Mouse (Mus musculus): ENCODE measurements at regions not wholly inside any gene's neighbourhood (a gene's known extent, or its start where the extent isn't known, plus 50 kb on each side); places are given as distances from the start of the nearest gene placed in this dataset.

DNA sequence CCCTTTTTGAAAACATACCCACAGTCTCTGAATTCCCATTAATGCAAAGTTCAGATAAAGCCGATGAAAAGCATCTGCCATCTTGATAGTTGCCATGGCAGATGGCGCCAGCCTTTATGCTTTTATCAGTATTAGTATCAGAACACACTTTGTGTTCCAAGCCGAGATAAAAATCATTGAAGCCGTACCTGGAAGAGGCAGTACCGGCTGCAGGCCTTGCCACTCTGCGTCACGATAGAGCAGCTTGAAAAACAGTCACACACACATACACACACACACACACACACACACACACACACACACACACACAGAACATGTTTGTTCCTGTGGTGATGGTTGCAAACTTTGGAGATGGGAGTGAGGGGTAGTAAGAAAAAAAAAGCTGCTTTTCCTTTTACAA lies 306.2 kb downstream of the Satb1 start:
- DNase-seq: no peak

DNA sequence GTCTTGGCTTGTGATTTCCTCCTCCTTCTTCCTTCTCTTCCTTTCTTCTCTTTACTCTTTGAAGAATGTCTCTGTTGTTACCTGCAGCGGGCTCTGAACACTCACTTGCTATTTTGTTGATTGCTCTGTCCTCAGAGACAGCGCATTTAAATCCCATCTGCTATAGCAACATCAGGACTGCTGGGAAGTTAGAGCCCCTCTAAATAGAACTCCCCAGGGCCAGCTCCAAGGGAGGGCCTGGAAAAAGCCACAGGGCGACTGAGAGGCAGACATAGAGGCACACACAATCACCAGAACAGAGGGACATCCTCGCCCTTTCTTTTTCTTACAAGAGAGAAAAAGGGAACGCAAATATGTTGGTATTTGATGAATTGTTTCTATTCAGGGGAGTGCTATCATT lies 306.6 kb downstream of the Satb1 start:
- no peak for DNase-seq

- no peak for DNase-seq
Observed at GRCm38 (mm10) chr17:51526021-51526420, 307.1 kb downstream of the Satb1 start.

GRCm38 (mm10) chr17:51525219-51525618 lies 307.9 kb downstream of the Satb1 start:
- DNase-seq: no peak

DNA sequence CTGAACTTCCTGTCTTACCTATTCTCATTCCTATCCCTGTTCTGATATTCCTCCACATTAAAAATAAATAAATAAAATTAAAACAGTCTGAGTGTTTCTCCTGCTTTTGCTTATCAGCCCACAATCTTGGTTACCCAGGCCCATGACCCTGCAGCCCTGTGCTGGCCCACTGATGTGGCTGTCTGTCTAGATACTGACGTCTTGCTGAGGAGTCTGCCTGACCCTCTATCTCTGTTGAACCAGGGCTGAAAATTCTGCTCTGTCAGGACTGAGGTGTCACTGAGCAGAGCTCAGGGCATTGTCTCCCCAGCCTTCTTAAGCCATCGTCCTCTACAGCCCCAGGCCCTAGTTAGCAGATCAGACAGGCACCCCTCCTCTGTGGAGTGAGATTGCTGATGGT lies 321.2 kb downstream of the Satb1 start:
- DNase-seq: no peak

DNA sequence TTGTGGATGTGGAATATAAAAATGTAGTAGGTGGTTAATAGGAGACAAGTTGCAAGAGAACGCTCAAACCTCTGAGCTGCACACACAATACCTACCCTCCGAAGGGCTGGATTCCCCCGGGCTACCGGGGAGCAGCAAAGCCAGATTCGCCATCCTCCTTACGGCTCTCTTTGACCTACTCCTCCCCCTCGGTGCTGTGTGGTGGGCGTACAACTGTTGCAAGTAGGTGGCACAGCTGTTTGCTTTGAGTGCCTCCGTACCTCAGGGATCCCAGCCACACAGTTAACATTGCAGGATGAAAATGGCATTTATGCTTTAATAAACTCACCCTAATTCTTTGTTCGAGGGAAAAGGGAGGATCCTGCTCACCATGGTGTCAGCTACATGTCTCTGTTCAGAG lies 321.6 kb upstream of the Tbc1d5 start:
- no peak for DNase-seq

GRCm38 (mm10) chr17:51499541-51499940 lies 320.4 kb upstream of the Tbc1d5 start:
- no peak for DNase-seq

- DNase-seq: no peak
Observed at GRCm38 (mm10) chr17:51495038-51495437, 315.9 kb upstream of the Tbc1d5 start.

DNA sequence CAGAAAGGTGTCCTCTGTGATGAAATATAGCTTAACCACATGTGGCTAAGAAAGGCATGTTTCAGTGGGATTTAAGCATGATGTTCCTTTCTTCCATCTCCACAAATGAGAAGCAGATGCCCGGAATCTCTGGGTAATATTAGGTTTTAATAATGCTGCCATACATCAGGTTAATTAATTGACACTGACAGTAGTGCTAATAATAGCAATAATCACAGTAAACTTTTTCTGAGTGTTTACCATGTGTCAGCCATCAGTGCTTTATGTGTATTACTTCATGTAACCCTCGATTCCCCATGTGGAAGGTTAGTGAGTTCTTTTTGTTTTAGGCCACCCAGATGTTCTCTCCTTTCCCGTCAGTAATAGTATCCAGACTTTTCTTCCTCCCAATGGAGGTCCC lies 310.2 kb upstream of the Tbc1d5 start:
- no peak for DNase-seq

DNA sequence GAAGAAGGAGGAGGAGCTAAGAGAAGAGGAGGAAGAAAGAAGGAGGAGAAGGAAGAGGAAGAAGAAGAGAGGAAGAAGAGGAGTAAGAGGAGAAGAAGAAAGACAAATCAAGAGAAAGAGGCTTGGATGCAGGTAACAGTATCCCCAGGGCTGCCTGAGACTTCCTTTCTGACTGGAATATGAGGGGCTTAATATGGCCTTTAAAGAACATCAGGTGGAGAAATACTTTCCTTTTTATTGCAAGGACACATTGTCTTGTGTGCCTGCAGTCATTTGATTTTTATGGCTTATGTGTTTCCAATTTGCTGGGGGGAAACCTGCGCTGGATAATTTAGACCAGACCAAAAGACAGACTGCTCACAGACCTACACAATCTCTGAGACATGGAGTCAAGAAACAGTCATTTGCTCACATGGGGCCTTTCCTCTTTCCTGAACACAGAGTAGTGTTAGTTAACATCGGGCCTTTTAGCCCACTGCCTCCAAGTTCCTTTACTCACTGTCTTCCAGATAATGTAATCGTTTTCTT lies 308.8 kb upstream of the Tbc1d5 start:
- no peak for DNase-seq

- no peak for DNase-seq
Observed at GRCm38 (mm10) chr17:51477810-51478209, 298.7 kb upstream of the Tbc1d5 start.

GRCm38 (mm10) chr17:51477404-51477803 lies 298.3 kb upstream of the Tbc1d5 start:
- DNase-seq: no peak

DNA sequence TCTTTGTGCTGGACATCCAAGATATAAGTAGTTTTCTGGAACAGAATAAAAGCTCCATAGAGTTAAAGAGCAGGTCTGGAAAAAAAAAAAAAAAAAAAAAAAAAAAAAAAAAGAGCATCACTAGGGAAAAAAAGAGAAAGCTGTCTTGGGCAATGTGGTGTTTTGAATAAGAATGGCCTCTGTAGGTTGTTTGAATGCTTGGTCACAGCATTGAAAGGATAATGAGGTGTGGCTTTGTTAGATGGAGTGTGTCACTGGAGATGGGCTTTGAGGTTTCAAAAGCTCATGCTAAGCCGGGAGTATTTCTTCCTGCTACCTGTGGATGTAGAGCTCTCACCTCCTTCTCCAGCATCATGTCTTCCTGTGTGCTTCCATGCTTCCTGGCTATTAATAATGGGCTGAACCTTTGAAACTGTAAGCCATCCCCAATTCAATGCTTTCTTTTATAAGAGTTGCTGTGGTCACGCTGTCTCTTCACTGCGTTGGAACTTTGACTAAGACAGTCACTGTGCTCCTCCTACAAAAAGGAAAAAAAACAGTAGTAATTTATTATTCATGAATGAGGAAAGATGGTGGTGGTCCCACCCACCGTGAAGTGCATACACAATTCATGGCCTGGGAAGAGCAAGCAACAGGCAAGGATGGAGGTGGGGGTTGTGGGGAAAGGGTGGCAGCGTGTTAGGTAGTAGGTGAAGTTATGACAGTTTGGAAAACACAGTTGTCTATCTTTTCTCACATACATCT lies 283.2 kb upstream of the Tbc1d5 start:
- DNase-seq: no peak

DNA sequence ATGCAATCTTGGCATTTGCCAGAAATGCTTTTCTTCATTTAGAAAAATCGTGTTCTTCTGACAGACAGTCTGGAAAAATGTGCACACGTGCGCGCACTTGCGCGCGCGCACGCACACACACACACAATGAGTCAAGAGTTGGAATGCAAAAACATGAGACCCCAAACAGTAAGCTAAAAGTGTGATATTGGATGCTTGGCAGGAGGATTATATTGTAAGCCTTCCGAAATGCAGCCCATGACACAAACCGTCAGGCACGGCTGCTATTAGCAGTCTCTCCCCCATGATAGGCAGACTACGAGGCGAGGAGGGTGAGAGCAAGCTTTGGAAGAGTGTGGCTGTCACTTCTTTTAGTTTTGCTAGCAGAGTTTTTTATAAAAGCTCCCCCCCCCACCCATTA lies 282.1 kb upstream of the Tbc1d5 start:
- no peak for DNase-seq

- DNase-seq: no peak
Observed at GRCm38 (mm10) chr17:51459119-51459518, 280.0 kb upstream of the Tbc1d5 start.

GRCm38 (mm10) chr17:51415746-51416145 lies 236.6 kb upstream of the Tbc1d5 start:
- DNase-seq: no peak

DNA sequence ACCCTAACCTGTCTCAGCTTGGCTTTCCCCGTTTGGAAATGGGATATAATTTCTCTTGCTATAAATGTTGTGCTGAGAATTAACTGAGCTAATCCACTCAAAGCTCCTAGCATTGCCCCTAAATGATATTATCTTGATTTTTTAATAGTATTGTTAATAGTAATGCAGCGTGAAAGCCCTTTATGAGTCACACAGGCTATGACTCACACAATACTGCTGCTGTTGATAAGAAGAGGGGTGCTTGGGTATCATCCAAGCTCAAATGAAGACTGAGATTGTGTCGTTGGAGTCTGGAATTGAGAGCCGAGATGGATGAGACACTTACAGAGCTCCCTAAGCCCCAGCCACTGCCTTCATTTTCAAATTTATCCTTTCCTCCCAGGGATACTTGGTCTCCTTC lies 235.2 kb upstream of the Tbc1d5 start:
- no peak for DNase-seq

GRCm38 (mm10) chr17:51413741-51414140 lies 234.6 kb upstream of the Tbc1d5 start:
- DNase-seq: no peak

GRCm38 (mm10) chr17:51411545-51412094 lies 232.5 kb upstream of the Tbc1d5 start:
- DNase-seq: no peak

DNA sequence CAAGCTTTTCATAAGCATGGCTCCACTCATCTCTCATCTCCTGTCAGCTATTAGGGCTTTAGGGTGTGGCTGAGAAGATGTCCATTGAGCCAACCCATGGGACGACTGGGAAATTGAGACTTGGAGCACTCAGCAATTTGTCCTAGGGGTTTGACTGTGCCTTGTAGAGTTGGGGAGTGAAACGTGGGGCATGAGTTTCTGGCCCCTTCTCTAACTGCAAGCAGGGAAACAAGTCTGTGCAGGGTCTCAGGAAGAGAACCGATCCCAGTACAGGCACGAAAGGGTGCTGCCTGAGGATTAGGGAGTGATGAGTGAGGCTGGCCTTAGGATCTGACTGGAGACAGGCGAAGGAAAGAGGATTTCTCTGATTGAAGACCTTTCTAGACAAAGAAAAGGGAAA lies 229.7 kb upstream of the Tbc1d5 start:
- DNase-seq: no peak

- no peak for DNase-seq
Observed at GRCm38 (mm10) chr17:51408367-51408766, 229.2 kb upstream of the Tbc1d5 start.

DNA sequence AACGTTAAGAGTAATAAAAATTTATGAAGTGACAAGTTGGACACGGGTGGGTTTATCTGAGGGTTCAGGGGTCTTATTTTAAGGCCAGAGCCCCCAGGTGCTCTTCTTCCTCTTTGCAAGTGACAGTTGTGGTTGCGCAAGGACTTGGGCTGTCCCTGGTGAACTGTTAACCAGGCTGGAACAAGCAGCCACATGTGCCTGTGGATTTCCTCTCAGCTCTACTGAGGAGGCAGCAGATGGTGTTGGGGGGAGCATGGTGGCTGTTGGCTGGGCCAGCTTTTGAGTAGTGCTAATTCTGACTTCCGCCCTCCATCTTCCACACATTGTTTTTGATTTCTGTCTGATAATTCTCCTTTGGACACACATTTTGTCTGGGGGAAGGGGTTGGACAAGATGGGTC lies 227.9 kb upstream of the Tbc1d5 start:
- DNase-seq: no peak

DNA sequence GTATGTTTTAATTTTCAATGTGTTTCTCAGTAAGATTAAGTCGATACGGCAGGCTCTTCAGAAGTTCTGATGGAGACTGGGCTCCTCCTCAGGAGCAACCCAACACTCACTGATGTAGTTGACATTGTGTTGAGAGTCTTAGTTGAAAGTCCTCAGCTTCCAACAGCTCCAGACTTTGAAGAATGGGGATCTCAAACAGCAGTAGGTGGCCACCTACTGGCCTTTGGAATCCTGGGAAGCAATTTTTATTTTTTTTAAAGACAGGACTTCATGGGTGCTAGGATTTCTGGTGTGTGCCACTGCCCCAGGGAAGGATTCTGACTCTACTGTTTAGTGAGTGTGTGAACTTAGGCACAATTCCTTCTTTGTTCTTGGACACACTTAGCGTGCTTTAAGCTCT lies 225.9 kb upstream of the Tbc1d5 start:
- DNase-seq: no peak

- DNase-seq: no peak
Observed at GRCm38 (mm10) chr17:51397973-51398372, 218.8 kb upstream of the Tbc1d5 start.

DNA sequence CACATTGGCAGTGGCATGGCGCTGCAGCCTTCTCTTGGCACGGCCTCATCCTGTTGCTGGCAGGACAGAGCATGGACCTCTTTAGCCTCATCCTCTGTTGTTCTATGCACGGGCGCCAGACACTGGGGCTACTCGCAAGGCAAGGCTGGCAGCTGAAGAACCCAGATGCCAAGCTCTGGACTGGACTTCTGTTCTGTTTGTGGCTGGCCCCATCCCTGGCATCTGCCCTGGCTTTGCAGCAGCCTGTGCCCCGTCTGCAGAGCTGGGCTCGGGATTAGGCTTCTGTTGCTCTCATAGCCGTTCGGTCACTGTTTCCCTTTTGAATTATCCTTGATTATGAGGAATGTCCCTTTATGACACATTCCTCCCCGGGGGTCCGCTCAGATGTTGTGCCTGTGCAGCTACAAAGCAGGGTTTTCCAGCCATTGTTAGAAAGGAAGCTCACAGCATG lies 214.6 kb upstream of the Tbc1d5 start:
- DNase-seq: peak; percentile 8

All from cerebellum, adult 8-10 months (tissue).